Mouse (Mus musculus): ENCODE data around the gene Hoxd8.

The Hoxd8 gene

GRCm38 (mm10) chr2:74748436-74748995, 44.1 kb downstream of the Hoxd8 start:
- in situ Hi-C loops (cut with MboI; ENCODE audit: low pct_unique_long_range_greater_than_20kb in 1 of 2, low sequenced_read_pairs in 2 of 2, unreplicated experiment in 1 of 2): no loop called here

DNA sequence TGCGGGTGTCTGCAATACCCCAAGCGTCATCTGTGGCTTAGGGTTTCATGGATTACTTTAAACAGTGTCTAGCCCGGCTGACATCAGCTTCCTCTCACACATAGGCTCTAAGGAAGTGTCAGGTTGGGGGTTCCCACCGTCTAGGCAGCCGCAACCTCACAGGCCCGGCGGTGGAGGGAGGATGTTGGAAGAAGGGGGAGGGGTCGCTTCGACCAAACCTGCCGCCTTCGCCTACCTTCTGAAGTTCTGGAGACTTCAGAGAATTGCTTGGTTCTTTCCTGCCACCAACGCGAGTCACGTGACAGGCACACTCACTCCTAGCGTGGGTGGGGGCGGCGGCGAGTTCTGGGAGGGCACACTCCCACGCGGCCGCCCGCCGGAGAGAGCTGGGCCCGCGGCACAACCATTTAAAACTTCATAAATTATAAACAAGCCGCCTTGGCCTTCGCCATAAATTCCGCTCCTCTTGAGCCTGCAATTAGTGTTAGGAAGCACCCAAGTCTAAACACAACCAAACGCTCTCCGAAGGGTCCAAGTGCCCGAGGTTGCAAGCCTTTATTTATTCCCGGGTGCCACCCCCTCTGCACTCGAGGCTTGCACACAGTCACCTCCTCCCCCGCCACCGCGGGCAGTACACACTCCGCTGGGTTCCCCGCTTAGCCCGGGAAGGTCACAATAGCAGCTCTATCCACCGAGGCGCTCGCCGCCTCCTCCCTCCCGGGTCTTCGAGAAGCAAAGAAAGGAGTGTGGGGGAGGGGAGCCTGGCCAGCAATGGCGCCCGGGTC, 45.1 kb downstream of the Hoxd8 start:
- in situ Hi-C loops (cut with MboI; ENCODE audit: low pct_unique_long_range_greater_than_20kb in 1 of 2, low sequenced_read_pairs in 2 of 2, unreplicated experiment in 1 of 2): no loop called here

GRCm38 (mm10) chr2:74750731-74751250, 46.4 kb downstream of the Hoxd8 start:
- in situ Hi-C loops (cut with MboI; ENCODE audit: low pct_unique_long_range_greater_than_20kb in 1 of 2, low sequenced_read_pairs in 2 of 2, unreplicated experiment in 1 of 2): no loop called here

DNA sequence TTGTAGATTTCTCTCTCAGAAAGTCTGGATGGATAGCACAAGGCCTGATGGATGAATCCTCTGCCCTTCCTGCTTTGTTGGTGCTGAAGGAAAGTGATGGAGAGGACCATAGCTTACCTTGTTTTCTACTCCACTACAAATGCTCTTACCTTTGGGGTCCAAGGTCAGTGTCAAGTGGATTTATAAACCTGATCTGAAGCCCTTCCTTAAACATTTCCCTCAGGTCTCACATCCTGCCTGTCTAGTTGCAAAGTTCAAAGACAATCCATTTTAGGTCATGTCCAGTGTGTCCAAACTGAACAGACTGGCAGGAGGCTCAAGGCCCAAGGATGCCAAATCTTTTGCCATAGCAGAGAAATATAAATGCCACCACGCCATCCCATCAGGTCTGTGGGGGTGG, 47.4 kb downstream of the Hoxd8 start:
- in situ Hi-C loops (cut with MboI; ENCODE audit: low pct_unique_long_range_greater_than_20kb in 1 of 2, low sequenced_read_pairs in 2 of 2, unreplicated experiment in 1 of 2): no loop called here

- in situ Hi-C loops (cut with MboI; ENCODE audit: low pct_unique_long_range_greater_than_20kb in 1 of 2, low sequenced_read_pairs in 2 of 2, unreplicated experiment in 1 of 2): no loop called here
These were observed 48.2 kb downstream of the Hoxd8 start for GRCm38 (mm10) chr2:74752431-74753174.

DNA sequence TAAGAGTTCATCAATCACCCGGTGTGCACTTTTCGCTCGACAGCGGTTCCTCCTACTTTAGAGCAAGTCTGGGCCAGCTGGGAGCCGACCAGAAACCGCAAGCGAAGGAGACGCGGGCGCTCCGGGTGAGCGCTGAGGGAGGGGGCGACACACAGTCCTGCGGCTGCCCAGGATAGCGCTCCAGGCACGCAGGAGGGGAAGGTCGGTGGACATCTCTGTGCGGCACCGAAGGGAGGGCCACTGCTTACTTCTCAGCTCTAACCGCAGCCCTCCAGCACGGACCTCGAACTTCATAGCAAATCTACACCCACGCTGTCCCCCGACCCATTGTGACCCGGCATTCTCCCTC, 48.7 kb downstream of the Hoxd8 start:
- in situ Hi-C loops (cut with MboI; ENCODE audit: low pct_unique_long_range_greater_than_20kb in 1 of 2, low sequenced_read_pairs in 2 of 2, unreplicated experiment in 1 of 2): no loop called here

DNA sequence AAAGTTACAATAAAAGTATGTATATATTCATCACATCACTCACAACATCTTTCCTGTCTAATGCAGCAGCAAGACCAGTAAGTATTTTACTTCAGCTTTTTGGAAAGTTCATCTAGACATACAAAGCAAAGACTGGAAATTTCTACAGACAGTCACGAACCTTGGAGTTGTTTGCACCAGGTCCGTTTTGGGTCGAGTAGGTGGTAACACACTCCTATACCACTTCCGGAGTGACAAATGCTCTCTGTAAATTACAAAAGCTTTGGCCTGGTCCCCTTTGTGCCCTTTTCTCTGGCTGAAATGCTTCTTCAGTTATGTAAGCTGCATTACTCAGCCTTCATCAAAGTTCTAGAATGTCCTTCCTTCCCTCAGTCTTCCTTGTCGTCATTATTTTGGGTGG, 49.3 kb downstream of the Hoxd8 start:
- in situ Hi-C loops (cut with MboI; ENCODE audit: low pct_unique_long_range_greater_than_20kb in 1 of 2, low sequenced_read_pairs in 2 of 2, unreplicated experiment in 1 of 2): no loop called here
